Mouse (Mus musculus) ES-Bruce4 (cell line): ENCODE results near the gene Rab14.

Experiments
- CTCF ChIP-seq: IDR thresholded peaks from one replicate; pipeline ENCODE4 v1.8.1; 2011; ENCODE audit warnings: low read depth, low read length
- POLR2A ChIP-seq: IDR thresholded peaks from one replicate; pipeline ENCODE4 v1.8.1; 2011; ENCODE audit warnings: low read length; ENCODE audit not compliant: insufficient read depth

DNA sequence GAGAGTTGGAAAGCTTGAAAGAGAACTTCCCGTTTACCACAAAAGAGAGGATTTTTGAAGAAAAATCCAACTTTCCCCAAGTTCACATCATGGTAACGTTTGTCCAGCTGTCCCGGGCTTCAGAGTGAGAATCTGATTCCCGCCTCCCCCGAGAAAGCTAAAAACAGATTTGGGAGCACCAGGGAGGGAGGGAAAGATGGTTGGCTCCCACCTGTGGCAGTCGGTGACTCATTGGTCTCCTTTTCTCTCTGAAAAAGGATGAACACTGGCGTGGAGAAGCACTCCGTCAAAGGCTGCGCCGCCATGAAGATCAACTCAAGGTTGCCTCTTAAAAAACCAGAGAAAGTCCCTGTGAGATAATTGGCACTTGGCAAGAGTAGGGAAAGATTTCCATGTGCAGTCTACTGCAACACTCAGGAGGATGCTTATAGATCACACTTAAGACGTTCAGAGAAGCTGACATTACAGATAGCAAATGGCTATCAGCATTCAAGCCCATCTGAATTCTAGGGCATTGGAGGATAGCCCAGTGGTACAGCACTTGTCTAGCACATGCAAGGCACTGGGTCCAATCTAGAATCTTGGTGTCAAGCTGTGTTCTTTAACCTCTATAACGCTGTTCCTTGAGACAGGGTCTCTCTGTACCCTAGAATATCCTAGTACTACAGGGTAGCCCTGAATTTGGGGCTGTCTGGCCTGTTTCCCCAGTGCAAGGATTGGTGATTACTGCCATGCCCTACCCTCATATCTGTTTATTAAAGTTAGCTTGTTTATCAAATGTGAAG, 25.4 kb downstream of the Rab14 start:
- TF ChIP-seq CTCF (no peak), POLR2A (no peak)
